Mouse (Mus musculus) T-helper 1 cell (primary cell): ENCODE measurements around the gene Srgap1.

Source experiments
- in situ Hi-C: fragments of 300-600 bp; cut with MboI, MseI; formaldehyde crosslinking; loops from one replicate; pipeline ENCODE4 v1.15.1; 2025; ENCODE audit warnings: high pct_unique_total_duplicates

The Srgap1 gene

DNA sequence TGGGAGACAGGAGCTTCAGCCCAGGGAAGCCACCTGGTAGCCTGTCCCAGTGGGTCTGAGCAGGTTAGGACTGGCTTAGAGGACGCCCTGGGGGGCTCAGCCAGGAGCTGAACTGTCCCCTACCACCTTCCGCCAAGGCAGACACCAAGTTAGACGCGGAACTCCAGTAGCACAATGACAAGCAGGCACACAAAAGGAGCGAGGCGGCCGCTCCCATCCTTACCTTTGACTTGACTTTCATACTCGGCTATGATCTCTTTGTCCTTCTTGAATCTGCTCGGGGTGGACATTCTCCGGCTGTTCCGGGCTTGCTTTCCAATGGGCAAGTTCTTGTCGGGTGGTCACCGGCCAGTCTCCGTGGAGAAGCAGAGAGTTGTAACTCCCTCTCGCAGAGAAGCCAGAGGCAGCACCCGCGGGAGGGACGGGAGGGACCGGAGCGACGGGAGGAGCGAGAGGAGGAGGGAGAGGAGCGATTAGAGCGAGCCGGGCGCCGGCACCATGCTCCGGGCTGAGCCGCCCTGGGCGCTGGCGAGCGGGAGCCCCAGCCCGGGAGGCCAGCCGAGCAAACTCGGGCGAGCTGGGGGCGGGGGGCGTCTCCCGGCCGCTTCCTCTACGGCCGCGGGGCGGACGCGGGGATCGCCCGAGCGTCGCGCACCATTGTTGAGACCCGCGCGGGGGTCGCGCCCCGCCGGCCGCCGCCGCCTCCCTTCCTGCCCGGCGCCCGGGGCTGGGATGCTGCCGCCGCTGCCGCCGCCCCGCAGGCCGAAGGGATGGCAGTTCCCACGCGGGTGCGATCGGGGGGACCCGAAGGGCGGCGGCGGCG is at the start of gene Srgap1:
Srgap1 (minus strand) TSS at position 412 of the 823 bp plus-strand sequence.
- in situ Hi-C loops: no loop called here

- in situ Hi-C loops: no loop called here
Observed at GRCm38 (mm10) chr10:122096462-122096979, 49.4 kb upstream of the Srgap1 start.

DNA sequence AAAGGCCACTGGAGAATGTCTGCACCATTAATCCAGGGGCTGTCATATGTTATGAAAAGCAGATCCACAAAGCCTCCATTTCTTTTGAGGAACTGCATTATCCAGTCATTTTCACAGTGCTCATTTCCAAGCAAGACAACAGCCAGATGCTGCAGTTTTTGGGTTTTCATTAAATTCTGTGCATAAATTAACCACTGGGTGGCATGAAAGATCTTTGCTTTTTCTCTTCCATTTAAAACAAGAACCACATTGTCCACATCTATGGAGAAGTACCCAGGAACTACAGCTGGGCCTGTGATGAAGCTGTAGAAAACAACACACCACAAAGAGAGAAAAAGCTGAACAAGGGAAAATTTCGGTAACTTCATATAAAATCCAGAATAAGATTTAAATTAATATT is 43.4 kb upstream of the Srgap1 start:
- in situ Hi-C loops: no loop called here

DNA sequence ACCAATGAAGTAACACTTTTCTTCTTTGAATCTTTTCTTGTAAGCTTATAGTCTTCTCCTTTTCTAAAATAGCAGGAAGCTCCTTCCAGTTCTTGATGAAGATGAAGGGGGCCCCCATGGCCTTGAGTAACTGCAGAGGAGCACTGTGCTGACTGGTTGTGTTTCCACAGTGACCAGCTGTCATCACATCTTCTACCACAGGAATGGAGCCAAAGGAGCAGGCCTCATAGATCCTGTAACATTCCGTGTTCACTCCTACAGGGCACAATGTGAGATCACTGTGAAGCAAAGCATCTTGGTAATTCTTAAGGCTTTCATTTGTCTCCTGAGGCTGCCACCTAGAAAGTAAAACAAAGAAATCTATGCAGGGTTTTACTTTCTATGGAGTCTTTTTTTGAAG is 34.2 kb upstream of the Srgap1 start:
- in situ Hi-C loops: no loop called here

- in situ Hi-C loops: no loop called here
Observed at GRCm38 (mm10) chr10:122069153-122069552, 22.0 kb upstream of the Srgap1 start.

- in situ Hi-C loops: loop anchor here (10.0 kb wide), 1 partner anchor 221 kb away; no protein-coding TSS in a partner anchor
Observed at GRCm38 (mm10) chr10:122055826-122056225, 8.7 kb upstream of the Srgap1 start.

GRCm38 (mm10) chr10:122054535-122054934 is 7.4 kb upstream of the Srgap1 start:
- in situ Hi-C loops: loop anchor here (5.0 to 10.0 kb wide), 2 partner anchors 220 to 422 kb away; no protein-coding TSS in a partner anchor

DNA sequence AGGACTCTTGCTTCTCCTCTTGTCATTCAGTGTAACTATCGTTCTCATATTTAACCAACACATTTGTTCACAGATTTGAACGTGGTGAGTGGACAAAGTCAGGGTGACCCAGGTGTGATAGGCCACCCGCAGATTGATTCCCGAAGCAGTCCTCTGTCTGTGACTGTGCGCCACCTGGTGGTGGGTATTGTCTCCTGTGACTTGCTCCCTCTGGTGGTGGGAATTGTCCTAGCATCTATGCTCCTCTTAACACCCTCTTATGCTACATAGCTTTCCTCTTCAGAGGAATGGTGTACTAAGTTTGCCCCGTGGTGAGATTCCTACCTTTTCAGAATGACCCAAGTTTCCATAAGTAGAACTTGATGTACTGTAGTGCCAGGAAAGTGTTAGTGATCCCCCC is 4.7 kb upstream of the Srgap1 start:
- in situ Hi-C loops: loop anchor here (5.0 to 10.0 kb wide), 2 partner anchors 217 to 420 kb away; no protein-coding TSS in a partner anchor

GRCm38 (mm10) chr10:122047727-122048365 is 731 bp upstream of the Srgap1 start:
- in situ Hi-C loops: no loop called here

DNA sequence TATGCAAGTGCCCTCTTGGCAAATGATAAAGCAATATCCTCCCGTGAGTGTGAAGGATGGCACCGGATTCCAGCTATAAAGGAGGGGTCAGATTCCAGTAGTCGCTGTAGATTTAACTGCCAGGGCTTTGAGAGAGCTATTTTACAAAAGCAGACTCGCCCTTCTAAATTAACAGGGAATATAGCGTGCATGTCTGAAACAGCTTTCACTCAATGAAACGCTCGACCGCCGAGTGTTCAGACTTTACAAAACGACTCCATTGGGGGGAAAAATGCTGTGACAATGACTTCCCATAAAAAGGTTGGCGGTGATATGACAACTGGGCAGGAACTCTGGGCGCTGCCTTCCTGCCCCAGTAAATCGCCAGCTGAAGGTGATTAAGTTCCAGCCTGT is 608 bp downstream of the Srgap1 start:
- in situ Hi-C loops: no loop called here

- in situ Hi-C loops: no loop called here
Observed at GRCm38 (mm10) chr10:122045946-122046345, 1.2 kb downstream of the Srgap1 start.

GRCm38 (mm10) chr10:122044926-122045325 is 2.2 kb downstream of the Srgap1 start:
- in situ Hi-C loops: loop anchor here (5.0 kb wide), 1 partner anchor 348 kb away; no protein-coding TSS in a partner anchor

GRCm38 (mm10) chr10:122040372-122040771 is 6.7 kb downstream of the Srgap1 start:
- in situ Hi-C loops: loop anchor here (5.0 kb wide), 1 partner anchor 343 kb away; no protein-coding TSS in a partner anchor

DNA sequence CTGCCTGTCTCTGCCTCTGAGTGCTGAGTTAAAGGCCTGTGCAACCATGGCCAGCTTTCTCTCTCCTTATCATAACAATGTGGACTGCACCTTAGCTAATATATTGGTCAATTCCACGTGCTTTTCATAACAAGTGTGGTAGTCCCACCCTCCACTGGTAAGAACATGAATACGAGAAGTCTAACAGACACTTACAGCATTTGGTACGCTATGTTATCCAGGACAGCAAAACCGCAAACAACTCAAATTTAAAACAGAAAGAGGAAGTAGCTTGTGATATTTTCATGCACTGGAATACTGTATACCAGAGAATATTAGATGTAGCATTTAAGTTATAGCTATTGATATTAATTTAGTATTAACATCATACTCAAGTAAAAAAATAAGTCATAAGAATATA is 7.5 kb downstream of the Srgap1 start:
- in situ Hi-C loops: no loop called here

- in situ Hi-C loops: no loop called here
Observed at GRCm38 (mm10) chr10:122038554-122038953, 8.6 kb downstream of the Srgap1 start.

GRCm38 (mm10) chr10:122033271-122033670 is 13.8 kb downstream of the Srgap1 start:
- in situ Hi-C loops: no loop called here

DNA sequence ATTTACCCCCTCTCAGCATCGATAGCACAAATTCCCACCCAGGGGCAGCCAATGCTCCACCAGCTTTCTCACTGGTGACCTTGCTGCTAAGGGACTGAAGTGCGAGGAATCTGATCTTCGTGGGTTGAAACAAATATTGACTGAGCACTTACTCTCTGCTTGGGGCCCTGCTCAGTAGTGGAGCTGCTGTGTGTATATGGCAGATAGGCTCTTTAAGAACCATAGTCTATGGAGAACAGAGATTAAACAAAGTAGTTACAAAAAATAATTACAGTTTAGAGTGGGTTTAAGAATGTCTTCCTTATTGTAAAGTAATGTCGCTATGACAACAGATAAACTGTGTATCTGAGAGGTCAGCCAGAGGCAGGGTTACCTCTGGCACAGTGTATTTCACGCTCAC is 16.7 kb downstream of the Srgap1 start:
- in situ Hi-C loops: no loop called here

- in situ Hi-C loops: loop anchor here (10.0 kb wide), 1 partner anchor 1365 kb away; no protein-coding TSS in a partner anchor
Observed at GRCm38 (mm10) chr10:122029738-122030137, 17.4 kb downstream of the Srgap1 start.

DNA sequence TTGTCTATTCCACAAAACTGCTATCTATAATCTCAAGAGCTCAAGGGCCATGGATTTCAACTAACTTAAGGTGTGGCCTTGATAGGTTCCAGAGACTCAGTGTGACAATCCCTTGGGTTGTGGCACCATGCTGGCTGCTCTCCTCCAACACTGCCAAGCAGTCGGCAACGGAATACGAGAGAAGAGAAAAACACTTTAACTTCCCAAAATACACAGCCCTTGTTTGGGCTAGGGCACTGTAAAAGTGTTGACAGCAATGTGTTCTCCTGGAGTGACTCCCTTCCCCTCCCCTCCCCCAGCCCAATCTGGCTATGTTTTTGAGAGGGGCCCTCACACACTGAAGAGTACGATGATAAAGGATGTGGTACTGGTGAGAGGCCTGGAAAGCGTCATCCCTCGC is 21.9 kb downstream of the Srgap1 start:
- in situ Hi-C loops: loop anchor here (10.0 kb wide), 1 partner anchor 1370 kb away; no protein-coding TSS in a partner anchor

- in situ Hi-C loops: loop anchor here (10.0 kb wide), 1 partner anchor 1374 kb away; no protein-coding TSS in a partner anchor
Observed at GRCm38 (mm10) chr10:122020906-122021305, 26.2 kb downstream of the Srgap1 start.

- in situ Hi-C loops: loop anchor here (10.0 kb wide), 1 partner anchor 1375 kb away; no protein-coding TSS in a partner anchor
Observed at GRCm38 (mm10) chr10:122020255-122020654, 26.9 kb downstream of the Srgap1 start.

GRCm38 (mm10) chr10:122018594-122019048 is 28.5 kb downstream of the Srgap1 start:
- in situ Hi-C loops: no loop called here
